Mouse (Mus musculus): ENCODE results near the gene Ksr1. TPM values are rescaled to one million over a fixed set of nuclear protein-coding genes. Genes with fewer than 3 reads are reported as not detected.

Ksr1 gene
- polyA plus RNA-seq, 1 experiment from 2014 or later, result 8.6 TPM

DNA sequence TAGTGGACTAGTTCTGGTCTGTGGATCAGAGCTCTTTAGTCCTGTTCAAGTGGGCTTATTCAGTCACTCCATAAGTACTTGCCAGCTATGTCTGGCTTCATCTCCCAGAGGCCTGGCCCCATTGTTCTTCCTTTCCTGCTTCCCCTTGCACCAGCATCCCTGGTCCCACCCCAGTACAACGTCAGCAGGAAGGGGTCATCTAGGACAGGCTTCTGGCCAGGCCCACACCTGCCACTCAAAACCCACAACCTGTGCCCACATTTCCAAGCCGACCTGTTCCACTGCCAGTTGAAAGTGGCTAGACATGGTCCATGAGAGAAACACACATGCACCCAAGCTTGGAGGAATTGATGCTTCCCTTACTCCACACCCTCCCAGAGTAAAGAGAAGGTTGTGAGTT lies 90.2 kb downstream of the Ksr1 start:
- Histone ChIP-seq H3K36me3 (ENCODE audit: control insufficient read depth, insufficient read depth, low read length) (no peaks in the 10 kb centered on the region), H3K27me3 (ENCODE audit: control insufficient read depth, insufficient read depth, low read length) (no peaks in the 10 kb centered on the region), H3K9me3 (ENCODE audit: control insufficient read depth, low read length) (no peaks in the 10 kb centered on the region), H3K27ac (ENCODE audit: low read depth, low read length) (no peak overlapping the region), H3K4me3 (ENCODE audit: low read depth, low read length) (no peak overlapping the region), H3K9ac (replicated peaks; ENCODE audit: low read depth, low read length) (no peak overlapping the region), H3K4me2 (ENCODE audit: low read depth, low read length) (no peak overlapping the region), H3K4me1 (ENCODE audit: control insufficient read depth, insufficient read depth, low read length) (peaks cover 16% of the 10 kb centered on the region; the same call in 1 of the 2 replicates)
- 70% methylated on average over 2 of the region's 2 CpGs for WGBS
- no peak for ATAC-seq (ENCODE audit: low read depth)

GRCm38 (mm10) chr11:79055161-79055560 lies 91.0 kb downstream of the Ksr1 start:
- no peaks in the 10 kb centered on the region for H3K27me3 ChIP-seq (ENCODE audit: control insufficient read depth, insufficient read depth, low read length)
- no peak for ATAC-seq (ENCODE audit: low read depth)
- H3K4me1 ChIP-seq (ENCODE audit: control insufficient read depth, insufficient read depth, low read length), result peaks cover 16% of the 10 kb centered on the region; the same call in 1 of the 2 replicates

GRCm38 (mm10) chr11:79054161-79055152 lies 91.8 kb downstream of the Ksr1 start:
- WGBS, result 68% methylated on average over 9 of the region's 9 CpGs
- H3K4me1 ChIP-seq (ENCODE audit: control insufficient read depth, insufficient read depth, low read length), result peaks cover 16% of the 10 kb centered on the region; the same call in 1 of the 2 replicates
- no peaks in the 10 kb centered on the region for H3K9me3 ChIP-seq (ENCODE audit: control insufficient read depth, low read length)
- H3K9ac ChIP-seq (replicated peaks; ENCODE audit: low read depth, low read length), result no peak overlapping the region
- no peak overlapping the region for H3K4me2 ChIP-seq (ENCODE audit: low read depth, low read length)
- H3K36me3 ChIP-seq (ENCODE audit: control insufficient read depth, insufficient read depth, low read length), result no peaks in the 10 kb centered on the region
- no peak overlapping the region for H3K4me3 ChIP-seq (ENCODE audit: low read depth, low read length)
- no peaks in the 10 kb centered on the region for H3K27me3 ChIP-seq (ENCODE audit: control insufficient read depth, insufficient read depth, low read length)
- no peak for ATAC-seq (ENCODE audit: low read depth)
- H3K27ac ChIP-seq (ENCODE audit: low read depth, low read length), result 0 out of 2 replicates have a peak overlapping the region, but pooled peaks have one; percentile 34

More at GRCm38 (mm10) chr11:79055161-79055560, 91.0 kb downstream of the Ksr1 start:
- H3K9me3 ChIP-seq (ENCODE audit: control insufficient read depth, low read length), result no peaks in the 10 kb centered on the region
- H3K9ac ChIP-seq (replicated peaks; ENCODE audit: low read depth, low read length), result no peak overlapping the region
- H3K4me3 ChIP-seq (ENCODE audit: low read depth, low read length), result no peak overlapping the region
- H3K27ac ChIP-seq (ENCODE audit: low read depth, low read length), result 0 out of 2 replicates have a peak overlapping the region, but pooled peaks have one; percentile 34
- H3K36me3 ChIP-seq (ENCODE audit: control insufficient read depth, insufficient read depth, low read length), result no peaks in the 10 kb centered on the region
- WGBS, result 67% methylated on average over 8 of the region's 8 CpGs
- H3K4me2 ChIP-seq (ENCODE audit: low read depth, low read length), result no peak overlapping the region

DNA sequence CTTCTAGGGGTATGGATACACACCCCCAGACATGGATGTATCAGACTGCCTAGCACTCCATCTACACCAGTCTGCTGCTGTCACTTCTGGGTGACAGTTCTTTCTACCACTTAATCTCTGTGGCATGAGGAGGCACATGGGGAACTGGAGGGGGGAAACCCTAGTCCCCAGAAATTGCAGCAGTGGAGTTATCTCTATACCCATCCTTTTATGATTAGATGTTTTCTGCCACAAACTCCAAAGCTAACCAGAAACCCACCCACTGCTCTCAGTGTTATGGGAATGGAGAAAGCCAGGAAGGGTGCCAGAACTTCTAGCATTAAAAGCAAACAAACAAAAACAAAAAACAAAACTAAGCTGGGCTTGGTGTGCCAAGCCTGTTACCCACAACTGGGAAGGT lies 92.8 kb downstream of the Ksr1 start:
- H3K4me2 ChIP-seq (ENCODE audit: low read depth, low read length), result no peak overlapping the region
- no peak overlapping the region for H3K4me3 ChIP-seq (ENCODE audit: low read depth, low read length)
- H3K9ac ChIP-seq (replicated peaks; ENCODE audit: low read depth, low read length), result no peak overlapping the region
- H3K4me1 ChIP-seq (ENCODE audit: control insufficient read depth, insufficient read depth, low read length), result peaks cover 16% of the 10 kb centered on the region; the same call in 1 of the 2 replicates
- no peak for ATAC-seq (ENCODE audit: low read depth)
- no peaks in the 10 kb centered on the region for H3K36me3 ChIP-seq (ENCODE audit: control insufficient read depth, insufficient read depth, low read length)
- no peaks in the 10 kb centered on the region for H3K9me3 ChIP-seq (ENCODE audit: control insufficient read depth, low read length)
- H3K27me3 ChIP-seq (ENCODE audit: control insufficient read depth, insufficient read depth, low read length), result no peaks in the 10 kb centered on the region
- H3K27ac ChIP-seq (ENCODE audit: low read depth, low read length), result no peak overlapping the region

- H3K9me3 ChIP-seq (ENCODE audit: control insufficient read depth, low read length), result no peaks in the 10 kb centered on the region
- H3K27ac ChIP-seq (ENCODE audit: low read depth, low read length), result no peak overlapping the region
- no peaks in the 10 kb centered on the region for H3K27me3 ChIP-seq (ENCODE audit: control insufficient read depth, insufficient read depth, low read length)
- ATAC-seq (ENCODE audit: low read depth), result no peak
- no peaks in the 10 kb centered on the region for H3K36me3 ChIP-seq (ENCODE audit: control insufficient read depth, insufficient read depth, low read length)
- peaks cover 16% of the 10 kb centered on the region; the same call in 1 of the 2 replicates for H3K4me1 ChIP-seq (ENCODE audit: control insufficient read depth, insufficient read depth, low read length)
- no peak overlapping the region for H3K4me2 ChIP-seq (ENCODE audit: low read depth, low read length)
- no peak overlapping the region for H3K4me3 ChIP-seq (ENCODE audit: low read depth, low read length)
- no peak overlapping the region for H3K9ac ChIP-seq (replicated peaks; ENCODE audit: low read depth, low read length)
- WGBS, result 74% methylated on average over 6 of the region's 6 CpGs
These were observed 93.4 kb downstream of the Ksr1 start for GRCm38 (mm10) chr11:79052769-79053168.

- H3K27ac ChIP-seq (ENCODE audit: low read depth, low read length), result no peak overlapping the region
- no peak overlapping the region for H3K9ac ChIP-seq (replicated peaks; ENCODE audit: low read depth, low read length)
- H3K4me3 ChIP-seq (ENCODE audit: low read depth, low read length), result no peak overlapping the region
- H3K4me1 ChIP-seq (ENCODE audit: control insufficient read depth, insufficient read depth, low read length), result peaks cover 16% of the 10 kb centered on the region
- no peaks in the 10 kb centered on the region for H3K27me3 ChIP-seq (ENCODE audit: control insufficient read depth, insufficient read depth, low read length)
- no peak for ATAC-seq (ENCODE audit: low read depth)
- no peaks in the 10 kb centered on the region for H3K9me3 ChIP-seq (ENCODE audit: control insufficient read depth, low read length)
- no peak overlapping the region for H3K4me2 ChIP-seq (ENCODE audit: low read depth, low read length)
- H3K36me3 ChIP-seq (ENCODE audit: control insufficient read depth, insufficient read depth, low read length), result no peaks in the 10 kb centered on the region
- 91% methylated on average over 9 of the region's 9 CpGs for WGBS
These were observed 94.7 kb downstream of the Ksr1 start for GRCm38 (mm10) chr11:79051522-79051921.

DNA sequence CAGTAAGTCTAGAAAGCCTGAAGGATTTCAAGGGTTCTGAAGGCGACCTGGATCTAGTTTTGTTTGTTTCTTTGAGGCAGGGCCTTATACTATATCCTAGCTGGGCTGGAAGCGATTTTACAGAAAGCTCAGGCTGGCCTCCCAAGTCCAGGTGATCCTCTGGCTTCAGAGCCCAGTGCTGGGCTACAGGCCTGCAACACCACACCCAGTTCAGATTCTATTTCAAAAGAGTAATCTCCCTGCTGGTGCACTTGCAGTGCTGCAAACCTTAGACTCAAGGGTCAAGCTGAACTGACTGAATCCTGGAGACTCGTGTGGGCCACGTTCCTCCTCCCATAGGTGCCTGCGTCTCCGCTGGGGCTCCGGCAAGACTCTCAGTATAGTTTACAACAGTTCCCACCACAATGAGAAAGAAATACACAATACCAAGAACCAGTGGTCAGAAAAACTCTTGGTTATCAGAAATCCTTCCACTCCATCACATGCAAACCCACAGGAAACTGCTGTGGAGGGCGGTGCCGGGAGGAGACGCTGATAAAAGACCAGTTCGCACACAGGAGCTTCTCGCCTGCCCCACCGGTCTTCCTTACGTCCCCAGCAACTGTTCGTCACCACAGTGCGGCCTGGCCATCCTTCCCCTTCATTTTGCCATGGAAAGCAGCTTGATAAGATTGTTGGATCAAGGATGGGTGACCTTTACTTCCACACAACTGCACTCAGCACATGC lies 95.3 kb downstream of the Ksr1 start:
- no peak overlapping the region for H3K4me2 ChIP-seq (ENCODE audit: low read depth, low read length)
- 91% methylated on average over 16 of the region's 16 CpGs for WGBS
- H3K36me3 ChIP-seq (ENCODE audit: control insufficient read depth, insufficient read depth, low read length), result no peaks in the 10 kb centered on the region
- H3K27me3 ChIP-seq (ENCODE audit: control insufficient read depth, insufficient read depth, low read length), result no peaks in the 10 kb centered on the region
- ATAC-seq (ENCODE audit: low read depth), result no peak
- no peaks in the 10 kb centered on the region for H3K9me3 ChIP-seq (ENCODE audit: control insufficient read depth, low read length)
- no peak overlapping the region for H3K27ac ChIP-seq (ENCODE audit: low read depth, low read length)
- no peak overlapping the region for H3K4me3 ChIP-seq (ENCODE audit: low read depth, low read length)
- H3K9ac ChIP-seq (replicated peaks; ENCODE audit: low read depth, low read length), result no peak overlapping the region
- peaks cover 16% of the 10 kb centered on the region for H3K4me1 ChIP-seq (ENCODE audit: control insufficient read depth, insufficient read depth, low read length)

DNA sequence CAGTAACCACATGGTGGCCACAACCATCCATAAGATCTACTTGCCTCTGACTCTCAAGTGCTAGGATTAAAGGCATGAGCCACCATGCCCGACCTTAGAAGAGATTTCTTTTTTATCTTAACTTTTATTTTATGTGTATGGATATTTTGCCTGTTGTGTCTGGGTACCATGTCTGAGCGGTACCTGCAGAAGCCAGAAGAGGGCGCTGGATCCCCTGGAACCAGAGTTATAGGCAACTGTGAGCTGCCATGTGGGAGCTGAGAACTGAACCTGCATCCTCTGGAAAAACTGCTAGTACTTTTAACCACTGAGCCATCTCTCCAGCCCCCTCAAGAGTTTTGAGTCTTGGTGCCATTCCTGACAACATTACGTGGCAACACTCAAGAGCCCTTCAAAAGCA lies 97.3 kb downstream of the Ksr1 start:
- Histone ChIP-seq H3K4me3 (ENCODE audit: low read depth, low read length) (no peak overlapping the region), H3K4me1 (ENCODE audit: control insufficient read depth, insufficient read depth, low read length) (peaks cover 11% of the 10 kb centered on the region; the same call in 1 of the 2 replicates), H3K27me3 (ENCODE audit: control insufficient read depth, insufficient read depth, low read length) (no peaks in the 10 kb centered on the region), H3K9ac (replicated peaks; ENCODE audit: low read depth, low read length) (no peak overlapping the region), H3K9me3 (ENCODE audit: control insufficient read depth, low read length) (no peaks in the 10 kb centered on the region), H3K27ac (ENCODE audit: low read depth, low read length) (no peak overlapping the region), H3K4me2 (ENCODE audit: low read depth, low read length) (no peak overlapping the region), H3K36me3 (ENCODE audit: control insufficient read depth, insufficient read depth, low read length) (0 out of 2 replicates have a peak, but pooled peaks cover 6% of the 10 kb centered on the region)
- ATAC-seq (ENCODE audit: low read depth), result no peak
- 79% methylated on average over 4 of the region's 4 CpGs for WGBS

Data from neural tube, embryonic 14.5 days (tissue).